Mouse (Mus musculus) lung, embryonic 16.5 days (tissue): ENCODE measurements around the gene Inpp1. TPM values are rescaled to one million over a fixed set of nuclear protein-coding genes. Genes with fewer than 3 reads are reported as not detected.

Experiments
- ATAC-seq: fragments of 200-750 bp; cut with Nextera tagmentation; 2 replicates; pipeline ENCODE4 v1.8.0; 2017; ENCODE audit warnings: low read depth, mild to moderate bottlenecking, moderate library complexity
- H3K27ac ChIP-seq: fragments of 300-500 bp; sonication (generic); 2 replicates; pipeline ENCODE4 v1.5.1; 2014; ENCODE audit warnings: mild to moderate bottlenecking, control low read depth, low read length
- H3K27me3 ChIP-seq: fragments of 300-500 bp; sonication (generic); 2 replicates; pipeline ENCODE4 v1.6.1; 2014; ENCODE audit warnings: low read depth, low read length, mixed read lengths; ENCODE audit not compliant: control insufficient read depth, insufficient read depth
- H3K36me3 ChIP-seq: fragments of 300-500 bp; sonication (generic); 2 replicates; pipeline ENCODE4 v1.6.1; 2014; ENCODE audit warnings: low read length; ENCODE audit not compliant: control insufficient read depth, insufficient read depth
- H3K4me1 ChIP-seq: fragments of 300-500 bp; sonication (generic); replicated peaks from 2 replicates; pipeline ENCODE4 v1.6.1; 2014; ENCODE audit warnings: low read length, mixed read lengths; ENCODE audit not compliant: control insufficient read depth, insufficient read depth
- H3K4me2 ChIP-seq: fragments of 300-500 bp; sonication (generic); 2 replicates; pipeline ENCODE4 v1.6.1; 2014; ENCODE audit warnings: low read depth, low read length, control low read depth
- H3K4me3 ChIP-seq: fragments of 300-500 bp; sonication (generic); 2 replicates; pipeline ENCODE4 v1.5.1; 2014; ENCODE audit warnings: mild to moderate bottlenecking, low read length, control low read depth
- H3K9ac ChIP-seq: fragments of 300-500 bp; sonication (generic); 2 replicates; pipeline ENCODE4 v1.6.1; 2014; ENCODE audit warnings: low read length, control low read depth
- H3K9me3 ChIP-seq: fragments of 300-500 bp; sonication (generic); 2 replicates; pipeline ENCODE4 v1.6.1; 2016; ENCODE audit warnings: low read length; ENCODE audit not compliant: control insufficient read depth
- WGBS: fragments of 180-500 bp; shearing (Covaris S2); extraction: QIAGEN DNeasy Blood & Tissue Kit; methylation state at CpG from one replicate; pipeline ENCODE4 v1.1.7; 2014; 5-methylcytosine and 5-hydroxymethylcytosine counted together
- polyA plus RNA-seq: library from polyadenylated mRNA; unstranded; fragments of >200 nt; fragmentation: Nextera tagmentation; extraction: Ambion mirVana; gene quantifications from 2 replicates; pipeline ENCODE4 v1.2.1, GENCODE M21; 2015

Inpp1 gene
- polyA plus RNA-seq, 1 experiment from 2014 or later = 12.8 TPM

DNA sequence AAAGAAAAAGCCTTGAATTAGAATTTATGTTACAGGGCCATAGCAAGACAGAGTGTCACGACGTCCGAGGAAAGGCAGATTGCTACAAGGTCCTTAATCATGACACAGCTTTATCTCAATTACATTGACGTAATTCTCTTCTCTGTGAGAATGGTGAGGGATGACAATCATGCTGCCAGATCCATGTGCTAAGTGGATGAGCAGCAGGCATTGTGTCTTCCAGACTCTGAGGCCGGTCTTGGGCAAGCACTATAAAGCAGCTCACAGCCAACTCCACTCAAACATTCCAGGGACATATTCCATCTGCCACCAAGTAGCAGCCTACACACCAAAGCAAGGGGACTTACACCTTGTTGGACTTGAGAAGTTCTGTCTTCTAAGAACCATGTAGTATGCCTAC is 17.7 kb downstream of the Inpp1 start:
- Histone ChIP-seq H3K27ac (no peak overlapping the region), H3K36me3 (no peaks in the 10 kb centered on the region), H3K9me3 (no peaks in the 10 kb centered on the region), H3K9ac (no peak overlapping the region), H3K4me1 (peaks cover 4% of the 10 kb centered on the region), H3K4me2 (no peak overlapping the region), H3K27me3 (no peaks in the 10 kb centered on the region), H3K4me3 (no peak overlapping the region)
- 0 out of 2 replicates have a peak, but pooled peaks have one; percentile 26 for ATAC-seq
- WGBS = 50% methylated on average over 5 of the region's 5 CpGs

DNA sequence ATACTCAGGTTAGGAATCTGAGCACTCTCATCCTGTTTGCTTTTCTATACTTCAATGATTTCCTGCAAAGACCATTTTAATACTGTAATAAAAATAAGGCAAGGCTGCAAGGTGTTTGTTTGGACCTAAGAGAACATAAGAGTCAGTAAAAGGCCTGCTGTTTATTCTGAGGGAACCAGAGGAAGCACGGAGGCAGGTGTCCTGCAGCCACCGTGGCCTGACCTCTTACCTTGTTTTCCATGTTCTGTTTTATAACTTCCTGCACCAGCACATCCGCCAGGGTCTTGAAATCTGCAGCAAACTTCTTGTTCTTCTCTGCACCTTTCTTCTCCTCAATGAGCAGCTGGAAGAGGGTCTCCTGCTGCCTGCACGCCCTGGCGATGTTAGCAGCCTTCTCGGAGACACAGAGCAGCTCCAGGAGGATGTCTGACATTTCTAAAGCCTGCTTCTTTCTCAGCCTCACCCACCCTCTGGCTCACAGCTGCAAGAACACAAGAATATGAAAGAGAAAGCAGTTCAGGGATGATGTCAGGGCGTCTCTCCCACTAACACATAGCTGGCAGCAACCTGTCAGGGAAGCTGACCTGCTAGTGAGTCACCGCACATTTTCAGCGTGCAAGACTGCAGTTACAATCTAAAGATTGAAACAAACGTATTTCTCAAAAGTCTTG is 18.3 kb downstream of the Inpp1 start:
- no peaks in the 10 kb centered on the region for H3K27me3 ChIP-seq
- H3K4me1 ChIP-seq = peaks cover 4% of the 10 kb centered on the region
- 0 out of 2 replicates have a peak overlapping the region, but pooled peaks have one; percentile 3 for H3K27ac ChIP-seq
- no peaks in the 10 kb centered on the region for H3K9me3 ChIP-seq
- WGBS = 38% methylated on average over 10 of the region's 10 CpGs
- no peak overlapping the region for H3K4me3 ChIP-seq
- no peak overlapping the region for H3K9ac ChIP-seq
- ATAC-seq = no peak
- no peak overlapping the region for H3K4me2 ChIP-seq
- no peaks in the 10 kb centered on the region for H3K36me3 ChIP-seq

- 77% methylated on average over 2 of the region's 2 CpGs for WGBS
- Histone ChIP-seq H3K4me3 (no peak overlapping the region), H3K9ac (no peak overlapping the region), H3K36me3 (no peaks in the 10 kb centered on the region), H3K4me1 (peaks cover 4% of the 10 kb centered on the region), H3K9me3 (no peaks in the 10 kb centered on the region), H3K4me2 (no peak overlapping the region), H3K27ac (no peak overlapping the region), H3K27me3 (no peaks in the 10 kb centered on the region)
- no peak for ATAC-seq
Measured at GRCm38 (mm10) chr1:52795927-52796326, 21.6 kb downstream of the Inpp1 start.

GRCm38 (mm10) chr1:52793692-52794091 is 23.8 kb downstream of the Inpp1 start:
- ATAC-seq = no peak
- no peak overlapping the region for H3K27ac ChIP-seq
- no peaks in the 10 kb centered on the region; the same call in 1 of the 2 replicates for H3K4me1 ChIP-seq
- H3K27me3 ChIP-seq = no peaks in the 10 kb centered on the region
- H3K9me3 ChIP-seq = no peaks in the 10 kb centered on the region
- no peak overlapping the region for H3K4me3 ChIP-seq
- WGBS = 86% methylated on average over 3 of the region's 3 CpGs
- H3K9ac ChIP-seq = no peak overlapping the region
- H3K36me3 ChIP-seq = peaks cover 4% of the 10 kb centered on the region; the same call in 1 of the 2 replicates
- H3K4me2 ChIP-seq = no peak overlapping the region

GRCm38 (mm10) chr1:52792701-52793100 is 24.8 kb downstream of the Inpp1 start:
- Histone ChIP-seq H3K27ac (no peak overlapping the region), H3K36me3 (peaks cover 4% of the 10 kb centered on the region; the same call in 1 of the 2 replicates), H3K9ac (no peak overlapping the region), H3K9me3 (no peaks in the 10 kb centered on the region), H3K4me1 (no peaks in the 10 kb centered on the region), H3K4me2 (no peak overlapping the region), H3K27me3 (no peaks in the 10 kb centered on the region), H3K4me3 (no peak overlapping the region)
- ATAC-seq = no peak

DNA sequence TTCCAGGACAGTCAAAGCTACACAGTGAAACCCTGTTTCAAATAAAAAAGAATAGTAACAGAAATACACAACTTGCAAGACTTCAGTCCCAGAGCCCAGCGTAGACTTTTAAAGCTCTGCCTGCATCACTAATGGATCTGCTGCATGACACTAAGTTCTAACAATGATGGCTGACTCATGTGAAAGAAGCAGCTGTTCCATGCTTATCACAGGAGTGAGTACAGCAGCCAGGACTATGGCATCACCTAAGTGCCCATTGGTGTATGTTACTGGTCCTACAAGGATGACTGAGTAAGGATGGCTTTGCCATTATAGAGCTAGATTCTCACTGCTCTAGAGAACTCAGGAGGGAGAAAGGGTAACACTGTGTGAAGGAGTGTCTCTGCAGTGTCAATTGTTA is 30.2 kb downstream of the Inpp1 start:
- Histone ChIP-seq H3K4me1 (no peaks in the 10 kb centered on the region), H3K4me3 (no peak overlapping the region), H3K9me3 (no peaks in the 10 kb centered on the region), H3K4me2 (no peak overlapping the region), H3K27ac (no peak overlapping the region), H3K36me3 (peaks cover 4% of the 10 kb centered on the region; the same call in 1 of the 2 replicates), H3K9ac (no peak overlapping the region), H3K27me3 (no peaks in the 10 kb centered on the region)
- WGBS = 93% methylated on average over 1 of the region's 1 CpGs
- no peak for ATAC-seq

DNA sequence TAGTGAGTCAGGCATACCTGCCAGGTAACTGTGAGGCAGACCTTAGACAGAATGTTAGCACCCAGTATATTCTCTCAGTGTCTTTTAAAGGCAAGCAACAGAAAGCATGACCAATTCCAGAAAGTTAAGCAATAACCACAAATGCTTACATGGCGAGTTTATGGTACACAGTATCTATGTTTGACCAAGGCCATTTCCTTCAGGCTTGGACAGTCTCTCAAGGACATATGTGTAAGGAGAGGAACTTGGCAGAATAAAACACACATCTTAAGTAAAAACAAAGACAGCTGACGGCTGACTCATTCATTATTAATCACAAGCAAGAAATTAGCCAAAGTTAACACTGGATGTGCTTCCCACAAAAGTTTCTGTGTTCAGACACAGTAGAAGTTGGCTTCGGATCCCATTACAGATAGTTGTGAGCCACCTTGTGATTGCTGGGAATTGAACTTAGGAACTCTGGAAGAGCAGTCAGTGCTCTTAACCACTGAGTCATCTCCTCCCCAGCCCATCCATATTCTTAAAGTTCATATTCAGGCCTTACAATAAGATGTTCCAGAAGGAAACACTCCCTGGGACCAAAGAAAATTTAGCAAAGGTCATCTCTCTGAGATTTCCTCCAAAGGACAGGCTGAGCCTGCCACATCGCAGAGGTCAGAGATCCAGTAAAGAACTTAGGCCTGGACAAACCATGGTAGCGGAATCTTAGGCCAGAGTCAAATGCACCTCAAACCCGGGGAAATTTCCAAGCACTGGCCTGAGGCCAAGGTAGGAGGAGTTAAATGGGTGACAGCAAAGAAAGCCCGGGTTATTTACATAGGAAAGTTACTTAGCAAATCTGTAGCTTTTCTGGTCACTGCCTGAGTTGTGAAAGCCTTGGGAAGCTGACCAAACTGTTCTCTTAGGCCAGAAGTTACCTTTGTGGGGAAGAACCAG is 52.0 kb downstream of the Inpp1 start:
- H3K9me3 ChIP-seq = no peaks in the 10 kb centered on the region
- H3K4me3 ChIP-seq = no peak overlapping the region
- H3K27ac ChIP-seq = no peak overlapping the region
- WGBS = 47% methylated on average over 7 of the region's 7 CpGs
- H3K27me3 ChIP-seq = no peaks in the 10 kb centered on the region
- ATAC-seq = peak; percentile 31; the same call in 1 of the 2 replicates
- H3K36me3 ChIP-seq = no peaks in the 10 kb centered on the region
- H3K9ac ChIP-seq = no peak overlapping the region
- no peak overlapping the region for H3K4me2 ChIP-seq
- 0 out of 2 replicates have a peak, but pooled peaks cover 4% of the 10 kb centered on the region for H3K4me1 ChIP-seq

DNA sequence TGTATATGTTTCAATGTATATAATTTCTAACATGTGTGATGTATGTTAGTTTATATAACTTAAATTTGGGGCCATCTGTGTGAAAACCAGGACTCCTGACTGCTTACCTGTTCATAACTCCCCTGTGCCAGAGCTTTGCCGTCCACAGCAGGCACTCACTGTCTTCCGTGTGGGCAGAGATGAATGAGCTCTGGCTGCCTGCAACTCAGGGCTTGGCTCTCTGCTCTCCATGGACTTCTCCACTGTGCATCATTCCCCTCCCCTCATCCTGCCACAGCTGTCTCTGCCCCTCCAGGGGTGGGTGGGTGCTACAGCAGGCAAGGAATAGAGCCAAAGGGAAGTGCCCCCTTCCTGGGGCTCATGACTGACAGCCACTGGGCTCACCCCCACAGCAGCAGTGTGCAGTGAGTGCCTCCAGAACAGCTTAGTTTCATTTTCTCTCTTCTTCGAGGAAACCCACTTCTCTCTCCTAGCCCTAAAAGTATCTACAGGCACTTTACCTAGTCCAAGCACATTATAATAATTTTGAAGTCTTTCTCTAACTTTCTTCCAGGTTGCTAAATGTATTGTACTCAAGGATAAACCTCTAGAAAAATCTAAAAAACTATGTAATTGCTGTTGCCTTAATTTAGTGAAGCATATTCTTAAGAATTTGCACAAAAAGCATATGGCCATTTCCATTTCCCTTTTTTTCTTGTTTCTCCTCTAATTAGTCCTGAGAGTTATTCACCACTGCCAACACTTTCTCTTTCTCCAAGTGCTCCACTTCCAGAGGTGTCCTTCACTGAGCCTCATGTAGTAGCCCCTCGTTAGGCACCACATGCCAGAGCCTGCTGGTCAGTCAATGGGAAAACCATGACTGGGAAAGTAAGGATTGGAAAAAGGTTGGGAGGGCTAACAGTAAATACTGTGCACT is 53.3 kb downstream of the Inpp1 start:
- 55% methylated on average over 4 of the region's 4 CpGs for WGBS
- Histone ChIP-seq H3K4me3 (no peak overlapping the region), H3K27ac (no peak overlapping the region), H3K36me3 (no peaks in the 10 kb centered on the region), H3K4me2 (peak overlapping the region; percentile 13; the same call in 1 of the 2 replicates), H3K27me3 (no peaks in the 10 kb centered on the region), H3K9me3 (no peaks in the 10 kb centered on the region), H3K9ac (no peak overlapping the region), H3K4me1 (0 out of 2 replicates have a peak, but pooled peaks cover 4% of the 10 kb centered on the region)
- no peak for ATAC-seq
